Mouse (Mus musculus): ENCODE measurements at regions not wholly inside any gene's neighbourhood (a gene's known extent, or its start where the extent isn't known, plus 50 kb on each side); places are given as distances from the start of the nearest gene placed in this dataset.

DNA sequence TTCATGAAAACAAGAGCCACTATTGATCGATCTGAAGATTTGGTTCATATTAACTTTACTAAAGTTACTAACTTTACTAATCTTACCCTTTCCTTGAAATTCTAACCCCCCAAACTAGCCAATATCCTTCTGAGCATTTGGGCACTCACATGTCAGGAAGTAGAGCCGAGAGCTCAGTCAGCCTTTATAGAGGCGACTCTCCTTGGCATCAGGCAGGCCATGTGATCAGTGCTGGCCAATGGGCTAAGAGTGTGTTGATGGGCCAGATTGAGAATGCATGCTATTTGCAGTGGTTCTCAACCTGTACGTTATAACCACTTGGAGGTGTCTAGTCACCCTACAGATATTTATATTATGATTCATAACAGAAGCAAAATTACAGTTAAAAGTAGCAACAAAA is 69.6 kb upstream of the Slc35b4 start:
- no peak for DNase-seq (ENCODE audit: low spot score)

DNA sequence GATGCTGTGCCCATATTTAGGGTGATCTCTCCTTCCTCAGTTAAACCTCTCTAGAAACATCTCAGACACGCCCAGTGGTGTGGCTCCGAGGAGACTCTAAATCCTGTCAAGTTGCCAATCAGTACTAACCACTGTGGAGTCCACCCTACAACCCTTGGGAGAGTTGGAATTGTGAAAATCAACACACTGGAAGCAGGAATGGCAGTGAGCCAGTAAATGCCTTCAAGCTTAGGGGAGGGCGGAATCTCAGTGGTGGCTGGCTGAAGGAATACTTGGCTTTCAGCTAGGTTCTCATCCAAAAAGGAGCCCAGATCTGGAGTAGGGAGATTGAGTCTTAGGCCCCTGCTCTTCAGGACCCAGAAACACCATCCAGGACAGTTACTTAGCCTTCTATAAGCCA is 66.1 kb upstream of the Slc35b4 start:
- DNase-seq (ENCODE audit: low spot score): no peak

DNA sequence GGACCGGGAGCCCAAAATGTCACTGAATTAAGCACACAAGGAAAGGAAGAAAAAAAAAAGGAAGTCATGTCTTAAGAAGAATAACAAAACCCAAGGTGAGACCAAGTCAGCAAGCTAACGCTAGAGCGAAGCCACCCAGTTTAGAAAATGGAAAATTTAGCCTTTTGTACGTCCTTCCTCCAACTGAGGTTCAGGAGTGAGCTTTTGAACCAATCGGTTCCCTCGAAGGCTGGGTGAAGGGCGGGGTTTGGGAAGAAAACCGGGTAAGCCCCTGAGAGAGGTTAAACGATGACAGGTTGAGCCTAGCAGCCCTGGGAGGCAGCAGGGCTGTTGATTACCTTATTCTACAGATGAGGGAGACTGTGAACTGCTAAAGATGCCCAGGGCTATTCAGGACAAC is 65.6 kb upstream of the Slc35b4 start:
- DNase-seq (ENCODE audit: low spot score): peak; percentile 28

DNA sequence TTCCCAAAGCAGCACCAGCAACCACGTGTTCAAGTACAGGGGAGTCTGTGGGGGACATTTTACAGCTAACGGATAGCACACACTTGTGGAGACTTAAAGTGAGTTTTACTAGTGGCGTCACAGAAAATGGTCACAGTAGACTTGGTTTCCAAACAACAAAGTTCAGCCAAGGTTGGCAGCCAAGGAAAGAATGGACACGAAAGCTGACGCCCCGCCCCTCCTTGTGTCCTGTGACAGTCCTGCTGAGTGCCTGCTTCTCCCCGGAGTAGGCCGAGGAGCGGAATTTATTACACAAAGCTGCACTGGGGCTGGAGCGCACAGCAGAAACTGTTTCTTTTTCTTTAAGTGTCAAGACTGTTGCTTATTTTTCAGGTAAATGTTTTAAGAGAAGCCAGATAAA is 58.2 kb upstream of the Slc35b4 start:
- peak; percentile 32 for DNase-seq (ENCODE audit: low spot score)

DNA sequence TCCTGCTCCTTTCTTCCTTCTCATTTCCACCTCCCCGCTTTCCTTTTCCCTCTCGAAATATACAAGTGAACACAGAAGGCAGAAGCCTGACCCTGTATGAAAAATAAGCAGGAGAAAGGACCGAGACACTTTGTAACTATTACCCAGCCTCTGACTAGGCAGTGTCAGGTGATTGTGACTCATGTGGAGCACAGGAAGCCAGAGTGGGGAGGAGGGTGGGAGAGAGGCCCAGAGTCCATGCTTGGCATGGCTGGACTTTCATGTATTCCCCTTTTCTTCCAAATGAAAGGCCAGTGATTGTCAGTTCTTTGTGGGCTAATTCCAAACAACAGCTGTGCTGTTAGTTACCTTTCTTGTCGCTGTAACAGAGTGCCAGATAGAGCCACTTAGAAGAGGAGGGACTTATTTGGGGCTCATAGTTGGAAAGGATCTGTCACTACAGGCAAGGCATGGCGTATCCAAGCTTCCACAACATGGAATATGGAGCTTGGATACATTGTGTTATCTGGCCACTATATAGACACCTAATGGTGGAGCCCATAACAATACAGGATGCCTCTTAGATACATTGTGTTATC is 57.6 kb upstream of the Slc35b4 start:
- DNase-seq (ENCODE audit: low spot score): no peak

DNA sequence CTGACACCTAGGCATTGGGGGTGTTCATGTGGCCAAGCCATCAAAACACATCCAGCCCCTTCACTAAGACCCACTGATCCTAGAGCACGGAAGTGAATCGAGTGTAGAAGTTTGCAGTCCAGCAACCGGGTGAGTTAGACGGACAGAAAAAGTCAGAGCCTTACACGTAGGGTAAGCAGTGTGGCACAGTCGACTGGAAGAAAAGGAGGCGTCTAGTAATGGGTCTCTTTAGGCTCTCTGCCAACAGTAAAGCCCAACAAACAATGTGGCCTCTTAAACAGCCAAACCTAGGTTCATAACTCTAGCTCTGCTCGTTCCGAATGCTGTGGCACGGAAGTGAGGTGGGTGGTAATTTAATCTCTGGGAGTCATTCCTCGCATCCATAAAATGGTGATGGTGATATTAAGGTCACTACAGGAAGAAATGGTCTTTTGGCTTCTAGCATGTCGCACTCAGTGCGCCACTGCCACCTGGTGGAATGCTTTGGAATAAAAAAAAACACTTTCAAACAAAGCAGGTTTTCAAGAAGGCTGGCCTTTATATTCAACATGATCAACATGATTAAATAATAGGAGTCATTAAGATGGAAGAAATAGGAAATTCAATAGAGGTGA is 54.0 kb upstream of the Slc35b4 start:
- DNase-seq (ENCODE audit: low spot score): peak; percentile 83

DNA sequence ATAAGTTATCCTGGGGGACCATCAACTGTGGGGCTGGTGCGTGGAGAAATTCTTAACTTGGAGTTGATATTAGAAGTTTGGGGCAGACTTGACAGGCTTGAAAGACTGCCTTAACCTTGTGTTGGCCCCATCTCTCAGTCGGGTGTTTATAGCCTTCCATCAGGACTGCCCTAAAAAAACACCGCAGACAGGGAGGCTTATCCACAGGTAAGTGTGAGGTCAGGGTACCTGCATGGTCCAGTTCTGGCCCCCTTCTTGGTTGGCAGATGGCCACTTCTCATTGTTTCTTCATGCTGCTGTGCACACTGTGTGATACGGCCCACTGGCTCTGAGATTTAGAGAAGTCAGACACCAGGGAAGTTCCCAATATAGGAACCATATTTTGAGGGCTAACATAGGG is 50.2 kb upstream of the Slc35b4 start:
- no peak for DNase-seq (ENCODE audit: low spot score)
